Mouse (Mus musculus) embryonic stem cell, embryonic (primary cell): ENCODE measurements at regions not wholly inside any gene's neighbourhood (a gene's known extent, or its start where the extent isn't known, plus 50 kb on each side); places are given as distances from the start of the nearest gene placed in this dataset.

Experiments
- CTCF ChIA-PET, 4 experiments: fragments of 300-600 bp in 2 of 4; fragments of 350-600 bp in 2 of 4; sonication (Branson Sonifier 250); formaldehyde crosslinking; loops; one replicate each; lab custom pipeline; 2022; ENCODE audit warnings: inconsistent platforms in 2 of 4; lab: Charles Lee
- POLR2A ChIA-PET, 4 experiments: fragments of 300-600 bp in 2 of 4; fragments of 350-600 bp in 2 of 4; sonication (Branson Sonifier 250); formaldehyde crosslinking; loops; one replicate each; lab custom pipeline; 2022; ENCODE audit warnings: antibody characterized with exemption in 4 of 4, inconsistent platforms in 1 of 4; lab: Charles Lee

- CTCF ChIA-PET = interaction anchor here (0.6 to 2.3 kb wide), 10 partner anchors 9 to 393 kb away, joined by 3 to 6 read pairs (median 3); no protein-coding TSS in a partner anchor
- POLR2A ChIA-PET = interaction anchor here in 3 of 4 experiments (0.7 to 3.7 kb wide), 14 partner anchors 8 to 284 kb away, joined by 3 to 48 read pairs (median 4); partner anchors contain the start of gene Caprin1 (in 2 of the 3)
These were observed 51.7 kb upstream of the Caprin1 start for GRCm38 (mm10) chr2:103848923-103849700.

- CTCF ChIA-PET = interaction anchor here in 3 of 4 experiments (0.5 to 2.3 kb wide), 9 partner anchors 8 to 412 kb away, joined by 3 to 9 read pairs (median 4); no protein-coding TSS in a partner anchor
- POLR2A ChIA-PET = interaction anchor here in 2 of 4 experiments (0.7 to 3.7 kb wide), 22 partner anchors 8 to 285 kb away, joined by 3 to 48 read pairs (median 4); partner anchors contain the start of genes Abtb2 (in 1 of the 2) and Caprin1 (in 1 of the 2)
These were observed 52.5 kb upstream of the Caprin1 start for GRCm38 (mm10) chr2:103849766-103850530.

GRCm38 (mm10) chr2:103850531-103850816 lies 53.0 kb upstream of the Caprin1 start:
- POLR2A ChIA-PET = interaction anchor here in 2 of 4 experiments (1.0 to 3.7 kb wide), 17 partner anchors 8 to 284 kb away, joined by 3 to 48 read pairs (median 4); partner anchors contain the start of genes Abtb2 (in 1 of the 2) and Caprin1 (in 1 of the 2)
- CTCF ChIA-PET = interaction anchor here in 3 of 4 experiments (0.6 to 1.0 kb wide), 7 partner anchors 15 to 412 kb away, joined by 3 to 9 read pairs (median 4); partner anchors contain the start of gene Cat (in 1 of the 3)

GRCm38 (mm10) chr2:103851171-103851570 lies 53.7 kb upstream of the Caprin1 start:
- POLR2A ChIA-PET = interaction anchor here in 2 of 4 experiments (0.5 to 3.7 kb wide), 17 partner anchors 8 to 997 kb away, joined by 3 to 48 read pairs (median 4); partner anchors contain the start of genes Abtb2 (in 1 of the 2), Caprin1 (in 1 of the 2) and Nat10 (in 1 of the 2)
- CTCF ChIA-PET = interaction anchor here in 2 of 4 experiments (0.6 to 1.0 kb wide), 5 partner anchors 10 to 392 kb away, joined by 3 to 4 read pairs (median 3); partner anchors contain the start of genes Abtb2 (in 1 of the 2) and Cat (in 1 of the 2)

- CTCF ChIA-PET = interaction anchor here in 1 of 4 experiments (0.5 kb wide), 1 partner anchor 11 kb away, joined by 3 read pairs; no protein-coding TSS in a partner anchor
These were observed 63.8 kb upstream of the Caprin1 start for GRCm38 (mm10) chr2:103861226-103861625.

GRCm38 (mm10) chr2:103864254-103864653 lies 66.8 kb upstream of the Caprin1 start:
- POLR2A ChIA-PET = interaction anchor here in 3 of 4 experiments (0.6 to 2.6 kb wide), 8 partner anchors 13 to 299 kb away, joined by 3 to 10 read pairs (median 3); partner anchors contain the start of gene Abtb2 (in 1 of the 3)

More at GRCm38 (mm10) chr2:103861226-103861625, 63.8 kb upstream of the Caprin1 start:
- POLR2A ChIA-PET = interaction anchor here in 2 of 4 experiments (0.6 to 4.4 kb wide), 7 partner anchors 11 to 147 kb away, joined by 3 to 57 read pairs (median 5); partner anchors contain the start of gene Caprin1 (in 1 of the 2)

GRCm38 (mm10) chr2:103865319-103866171 lies 68.1 kb upstream of the Caprin1 start:
- ChIA-PET POLR2A (interaction anchor here in 2 of 4 experiments (0.9 to 2.6 kb wide), 14 partner anchors 23 to 407 kb away, joined by 3 to 10 read pairs (median 3); partner anchors contain the start of gene Abtb2 (in 2 of the 2)), CTCF (interaction anchor here in 3 of 4 experiments (0.7 to 1.8 kb wide), 17 partner anchors 9 to 792 kb away, joined by 3 to 10 read pairs (median 4); partner anchors contain the start of genes Apip (in 1 of the 3) and Pdhx (in 1 of the 3))

More at GRCm38 (mm10) chr2:103864254-103864653, 66.8 kb upstream of the Caprin1 start:
- CTCF ChIA-PET = interaction anchor here in 1 of 4 experiments (1.7 kb wide), 2 partner anchors 301 to 308 kb away, joined by 4 to 10 read pairs; no protein-coding TSS in a partner anchor

- ChIA-PET CTCF (interaction anchor here (0.6 to 2.2 kb wide), 13 partner anchors 20 to 1280 kb away, joined by 3 to 9 read pairs (median 4); partner anchors contain the start of gene Abtb2 (in 1 of the 4)), POLR2A (interaction anchor here in 2 of 4 experiments (0.9 to 3.6 kb wide), 25 partner anchors 9 to 320 kb away, joined by 3 to 14 read pairs (median 5); partner anchors contain the start of genes Abtb2 (in 2 of the 2) and Caprin1 (in 1 of the 2))
These were observed 70.0 kb upstream of the Caprin1 start for GRCm38 (mm10) chr2:103867241-103867957.

GRCm38 (mm10) chr2:103867958-103868330 lies 70.5 kb upstream of the Caprin1 start:
- ChIA-PET CTCF (interaction anchor here (0.5 to 2.2 kb wide), 11 partner anchors 20 to 421 kb away, joined by 3 to 9 read pairs (median 4); partner anchors contain the start of gene Abtb2 (in 1 of the 4)), POLR2A (interaction anchor here in 2 of 4 experiments (0.9 to 3.6 kb wide), 25 partner anchors 10 to 321 kb away, joined by 3 to 14 read pairs (median 6); partner anchors contain the start of genes Abtb2 (in 2 of the 2) and Caprin1 (in 1 of the 2))

GRCm38 (mm10) chr2:103868655-103869054 lies 71.2 kb upstream of the Caprin1 start:
- POLR2A ChIA-PET = interaction anchor here in 2 of 4 experiments (0.6 to 3.6 kb wide), 22 partner anchors 10 to 303 kb away, joined by 3 to 14 read pairs (median 6); partner anchors contain the start of genes Abtb2 (in 1 of the 2) and Caprin1 (in 1 of the 2)
- CTCF ChIA-PET = interaction anchor here in 3 of 4 experiments (0.5 to 2.2 kb wide), 7 partner anchors 132 to 412 kb away, joined by 3 to 9 read pairs (median 5); no protein-coding TSS in a partner anchor

GRCm38 (mm10) chr2:103871522-103872276 lies 74.2 kb upstream of the Caprin1 start:
- ChIA-PET CTCF (interaction anchor here (0.6 to 4.1 kb wide), 34 partner anchors 9 to 1629 kb away, joined by 3 to 47 read pairs (median 5); no protein-coding TSS in a partner anchor), POLR2A (interaction anchor here (0.5 to 3.8 kb wide), 15 partner anchors 9 to 392 kb away, joined by 3 to 12 read pairs (median 3); partner anchors contain the start of gene Caprin1 (in 1 of the 4))

GRCm38 (mm10) chr2:103872277-103872636 lies 74.8 kb upstream of the Caprin1 start:
- ChIA-PET POLR2A (interaction anchor here (0.5 to 3.8 kb wide), 15 partner anchors 9 to 392 kb away, joined by 3 to 12 read pairs (median 3); partner anchors contain the start of gene Caprin1 (in 1 of the 4)), CTCF (interaction anchor here (0.6 to 4.1 kb wide), 33 partner anchors 9 to 1629 kb away, joined by 3 to 47 read pairs (median 4); no protein-coding TSS in a partner anchor)

- ChIA-PET POLR2A (interaction anchor here in 1 of 4 experiments (3.8 kb wide), 1 partner anchor 97 kb away, joined by 12 read pairs; no protein-coding TSS in a partner anchor), CTCF (interaction anchor here in 3 of 4 experiments (1.3 to 4.1 kb wide), 6 partner anchors 96 to 130 kb away, joined by 5 to 46 read pairs (median 16); no protein-coding TSS in a partner anchor)
These were observed 75.9 kb upstream of the Caprin1 start for GRCm38 (mm10) chr2:103873381-103873780.

- ChIA-PET CTCF (interaction anchor here (0.6 to 4.1 kb wide), 11 partner anchors 9 to 575 kb away, joined by 3 to 30 read pairs (median 5); no protein-coding TSS in a partner anchor), POLR2A (interaction anchor here in 1 of 4 experiments (3.8 kb wide), 1 partner anchor 96 kb away, joined by 12 read pairs; no protein-coding TSS in a partner anchor)
These were observed 77.0 kb upstream of the Caprin1 start for GRCm38 (mm10) chr2:103874466-103874865.
